Mouse (Mus musculus) heart, postnatal 10 days (tissue): Measurements from ENCODE around the gene Tenm4. TPM values are rescaled to one million over a fixed set of nuclear protein-coding genes. Genes with fewer than 3 reads are reported as not detected.
A peak's percentile ranks its signal among the peaks of the same experiment; 100 is the strongest.
"Not testable (repeated sequence)": the region's sequence is repeated elsewhere in the genome, so short reads cannot be mapped to it uniquely, and the experiment has no call there.

Source experiments
- DNase-seq, 2 experiments: peaks; one replicate each; pipeline ENCODE4 v3.0.0; 2021
- intact Hi-C: fragments of 180-260 bp; cut with DNase I; formaldehyde crosslinking; loops from one replicate; pipeline ENCODE4 v1.15.1; 2025
- total RNA-seq, 2 experiments: library from RNA; stranded (reverse); gene quantifications; 2 replicates each; pipeline ENCODE4 v1.2.3; 2021

Tenm4 gene
- total RNA-seq, 2 experiments from 2014 or later: 4.2 to 5.0 TPM

DNA sequence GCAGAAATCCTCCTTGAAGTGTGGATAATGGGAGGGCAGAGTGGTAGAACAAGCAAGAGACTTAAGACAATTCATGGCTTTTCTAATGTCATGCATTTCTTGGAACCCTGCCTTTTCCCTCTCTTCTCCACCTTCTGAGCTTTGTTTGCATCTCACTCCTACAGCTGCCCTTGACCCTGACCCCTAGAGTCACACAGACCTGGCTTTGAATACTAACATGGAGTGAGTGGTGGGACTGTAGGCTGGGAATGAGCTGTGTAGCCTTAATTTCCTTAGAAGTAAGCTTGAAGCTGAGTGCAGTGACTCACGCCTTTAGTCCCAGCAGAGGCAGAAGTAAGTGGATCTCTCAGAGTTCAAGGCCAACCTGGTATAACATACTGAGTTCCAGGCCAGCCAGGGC is 733.9 kb downstream of the Tenm4 start:
- no peak for DNase-seq
- intact Hi-C loops: no loop called here

DNA sequence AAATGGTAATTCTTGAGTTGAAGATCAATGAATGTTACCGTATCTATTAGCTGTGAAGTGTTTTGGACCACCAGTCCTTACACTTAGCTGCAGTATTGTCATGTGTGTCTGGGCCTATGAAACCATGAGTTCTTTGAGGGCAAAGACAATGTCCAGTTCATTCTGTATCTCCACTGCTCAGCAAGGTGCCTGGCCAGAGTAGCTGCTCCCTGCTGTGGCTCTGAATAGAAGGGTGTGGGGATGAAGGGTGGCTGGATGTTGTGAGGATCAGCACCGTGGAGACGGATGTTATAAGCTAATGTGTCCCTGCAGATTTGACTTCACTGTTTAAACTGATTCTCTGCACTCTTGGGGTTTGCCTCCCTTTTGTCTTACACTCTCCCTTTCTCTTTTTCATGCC is 734.4 kb downstream of the Tenm4 start:
- no peak for DNase-seq
- intact Hi-C loops: no loop called here

GRCm38 (mm10) chr7:96906216-96906615 is 735.2 kb downstream of the Tenm4 start:
- intact Hi-C loops: no loop called here
- no peak for DNase-seq

DNA sequence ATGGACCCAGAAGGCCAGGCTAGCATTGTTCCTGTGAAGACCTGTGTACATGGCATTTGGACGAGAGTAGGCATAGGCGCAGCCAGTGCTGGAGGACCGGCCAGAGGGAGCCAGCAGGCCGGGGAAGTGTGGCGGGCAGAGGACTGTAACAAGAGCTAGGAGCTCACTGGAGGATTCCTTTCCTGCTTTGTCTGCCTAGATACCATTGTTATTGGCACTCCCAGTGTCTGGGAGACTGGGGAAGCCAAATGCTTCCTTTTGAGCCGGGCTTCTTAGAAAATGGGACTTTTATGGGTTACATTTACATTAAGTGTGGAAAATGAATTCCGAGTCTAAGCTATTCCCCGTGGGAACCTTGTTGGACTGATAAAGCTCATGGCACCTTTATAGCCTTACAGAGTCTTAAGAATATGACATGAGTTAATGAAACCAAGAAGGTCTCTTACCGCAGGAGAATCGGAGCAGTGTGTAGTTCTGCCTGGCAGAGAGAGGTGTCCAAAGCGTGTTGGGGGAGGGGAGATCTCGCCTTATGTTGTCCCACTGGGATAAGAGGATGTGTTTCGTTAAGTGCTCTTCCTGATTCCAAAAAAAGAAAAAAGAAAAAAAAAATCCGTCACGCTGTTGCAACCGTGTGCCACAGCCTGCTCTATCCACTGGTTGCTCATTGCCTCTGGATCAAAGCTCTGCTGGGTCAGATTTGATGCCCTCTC is 737.1 kb downstream of the Tenm4 start:
- intact Hi-C loops: no loop called here
- no peak for DNase-seq

DNA sequence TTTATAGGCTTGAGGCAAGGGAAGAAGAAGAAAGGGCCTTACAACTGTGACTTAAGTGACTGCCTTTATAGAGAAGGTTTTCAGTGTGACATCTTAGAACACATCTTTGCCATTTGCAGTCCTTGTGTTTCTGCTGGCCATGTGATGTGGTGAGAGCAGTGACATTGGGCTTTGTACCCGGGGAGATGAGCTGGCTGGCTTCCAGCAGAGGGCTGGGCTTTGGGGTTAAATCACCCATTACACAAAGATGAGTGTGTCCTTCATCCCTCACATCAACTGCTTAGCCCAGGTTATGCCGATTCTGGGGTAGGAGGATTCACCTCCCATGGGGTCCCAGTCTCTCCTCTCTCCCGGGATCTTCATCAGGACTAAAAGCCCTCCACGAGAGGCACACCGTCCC is 738.8 kb downstream of the Tenm4 start:
- no peak for DNase-seq
- intact Hi-C loops: loop anchor here (5.0 kb wide), 2 partner anchors 758 to 1423 kb away; no protein-coding TSS in a partner anchor

- intact Hi-C loops: loop anchor here (5.0 kb wide), 2 partner anchors 758 to 1423 kb away; no protein-coding TSS in a partner anchor
- DNase-seq: no peak
These were observed 739.4 kb downstream of the Tenm4 start for GRCm38 (mm10) chr7:96910310-96910960.

DNA sequence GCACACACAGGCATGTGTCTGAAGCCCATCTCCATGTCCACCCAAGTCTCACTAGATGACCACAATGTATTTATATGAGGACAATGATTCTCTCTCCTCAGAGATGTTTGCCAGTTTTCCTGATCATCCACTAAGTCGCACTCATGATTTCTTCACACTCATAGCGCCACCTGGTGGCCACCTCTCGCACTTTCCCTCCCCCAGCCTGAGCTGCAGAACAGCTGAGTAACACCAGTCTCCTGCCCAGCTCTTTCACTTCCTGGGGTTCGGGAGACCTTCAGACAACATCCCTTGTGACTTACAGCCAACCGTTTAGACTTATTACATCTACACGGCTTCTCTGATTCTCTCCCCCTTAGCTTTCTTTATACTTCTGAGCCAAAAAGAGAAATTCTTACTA is 743.0 kb downstream of the Tenm4 start:
- DNase-seq: peak; percentile 85 to 90
- intact Hi-C loops: loop anchor here (2.0 to 5.0 kb wide), 3 partner anchors 701 to 1427 kb away; no protein-coding TSS in a partner anchor

DNA sequence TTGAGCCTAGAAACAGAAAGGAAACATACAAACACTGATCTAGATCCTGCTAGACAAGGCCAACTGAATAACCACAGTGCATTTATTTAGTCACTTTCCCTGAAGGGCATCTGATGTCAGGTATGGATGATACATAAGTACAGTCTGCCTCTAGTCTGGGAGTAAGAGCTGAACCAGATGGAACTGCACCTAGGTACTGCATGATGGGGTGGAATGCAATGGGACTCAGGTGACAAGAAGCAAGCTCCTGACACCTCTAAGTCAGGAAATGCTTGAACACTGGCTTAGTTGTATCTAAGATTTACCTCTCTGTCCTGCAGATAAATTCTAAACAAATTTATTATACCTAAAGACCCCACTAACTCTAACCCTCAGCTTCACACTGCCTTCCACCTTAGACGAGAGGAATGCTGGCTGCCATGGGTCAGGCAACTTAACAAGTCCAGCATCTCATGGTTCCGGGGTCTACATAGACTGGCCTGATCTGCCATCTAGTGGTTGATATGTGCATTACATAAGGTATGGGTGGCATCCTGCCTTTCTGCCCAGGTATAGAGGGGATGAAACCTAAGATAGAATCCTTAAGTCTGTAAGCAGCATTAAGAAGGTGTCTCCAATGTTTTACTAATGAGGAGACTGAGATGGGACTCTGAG is 744.5 kb downstream of the Tenm4 start:
- DNase-seq: peak; percentile 68 to 80

DNA sequence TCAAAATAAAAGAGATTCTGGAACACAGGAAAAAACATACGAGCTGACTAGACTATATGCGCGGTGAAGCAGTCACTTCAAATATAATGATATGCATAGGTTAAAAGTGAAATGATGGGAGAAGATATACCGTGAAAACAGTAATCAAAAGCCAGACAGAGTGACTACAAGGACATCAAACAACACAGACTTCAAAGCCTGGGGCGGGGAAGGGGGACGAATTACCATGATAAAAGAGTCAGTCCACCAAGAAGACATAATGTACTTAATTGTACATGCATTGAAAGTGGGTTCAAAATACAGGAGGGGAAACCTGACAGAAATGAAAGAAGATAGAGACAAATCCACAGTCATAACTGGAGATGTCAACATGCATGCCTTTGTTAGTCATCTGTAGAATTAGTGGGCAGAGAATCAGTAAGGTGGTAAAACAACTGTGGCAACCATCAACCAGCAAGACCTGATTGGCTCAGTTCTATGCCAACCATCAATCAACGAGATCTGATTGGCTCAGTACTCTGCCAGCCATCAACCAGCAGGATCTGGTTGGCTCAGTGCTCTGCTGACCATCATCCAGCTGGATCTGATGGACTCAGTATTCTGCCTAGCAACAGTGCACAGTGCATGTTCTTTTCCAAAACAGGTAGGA is 749.5 kb downstream of the Tenm4 start:
- DNase-seq: no peak
- intact Hi-C loops: no loop called here

More for the DNA sequence above, 744.5 kb downstream of the Tenm4 start:
- intact Hi-C loops: loop anchor here (1.0 to 2.0 kb wide), 3 partner anchors 137 to 703 kb away; no protein-coding TSS in a partner anchor

GRCm38 (mm10) chr7:96922927-96923326 is 751.9 kb downstream of the Tenm4 start:
- DNase-seq: no peak
- intact Hi-C loops: no loop called here

DNA sequence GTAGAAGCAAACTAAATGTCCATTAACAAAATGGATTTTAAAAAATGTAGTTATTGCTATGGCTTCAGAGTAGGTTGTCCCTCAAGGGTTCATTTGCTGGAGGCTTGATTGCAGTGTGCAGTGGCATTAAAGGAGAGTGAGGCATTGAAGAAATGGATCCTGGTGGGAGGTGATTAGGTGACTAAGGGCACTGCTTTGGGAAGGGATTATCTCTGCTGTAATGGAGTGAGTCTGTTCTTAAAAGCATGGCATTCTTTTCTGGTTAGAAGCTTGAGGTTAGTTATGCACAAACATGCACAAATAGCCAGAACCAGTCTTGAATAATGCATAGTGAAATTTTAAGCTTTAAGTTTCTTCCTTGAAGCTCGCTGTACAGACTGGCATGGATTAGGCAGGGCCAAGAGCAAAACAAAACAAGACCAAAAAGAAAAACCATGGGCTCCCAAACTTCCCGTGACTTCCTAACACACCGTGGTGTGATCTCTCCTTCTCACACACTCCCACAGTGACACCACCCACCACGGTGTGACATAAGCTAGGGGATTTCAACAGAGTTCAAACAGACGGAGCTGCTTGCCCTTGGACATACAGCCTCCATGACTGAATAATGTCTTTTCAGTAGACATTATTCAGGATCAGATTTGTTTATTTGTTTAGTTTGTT is 772.8 kb downstream of the Tenm4 start:
- no peak for DNase-seq
- intact Hi-C loops: no loop called here

- DNase-seq, intact Hi-C loops: not testable (repeated sequence)
These were observed 775.5 kb downstream of the Tenm4 start for GRCm38 (mm10) chr7:96946501-96946900.

GRCm38 (mm10) chr7:96951281-96952051 is 780.4 kb downstream of the Tenm4 start, which contains the start of gene Nars2:
Nars2 (plus strand) TSS chr7:96951505.
- intact Hi-C loops: no loop called here

DNA sequence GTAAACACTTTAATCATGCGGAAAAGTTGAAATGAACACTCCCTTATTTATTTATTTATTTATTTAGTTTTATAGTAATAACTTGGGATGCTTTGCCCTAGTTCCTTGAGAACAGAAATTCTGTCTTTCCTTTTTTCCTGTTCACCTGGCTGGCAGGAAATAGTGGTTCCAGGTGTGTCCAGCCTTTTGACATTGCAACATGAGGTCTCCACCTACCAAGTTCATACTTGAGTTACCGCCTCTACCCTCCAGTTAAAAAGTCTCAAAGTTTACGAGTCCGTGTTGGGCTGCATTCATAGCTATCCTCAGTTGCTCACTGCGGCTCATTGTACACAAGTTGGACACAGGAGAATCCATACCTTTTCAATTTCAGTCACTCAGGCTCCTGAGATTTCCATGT is 781.0 kb downstream of the Tenm4 start:
- DNase-seq: peak; percentile 6 to 9
- intact Hi-C loops: no loop called here

More at GRCm38 (mm10) chr7:96951281-96952051, 780.4 kb downstream of the Tenm4 start, which contains the start of gene Nars2:
- peak; percentile 92 to 93 for DNase-seq

- intact Hi-C loops: no loop called here
- no peak for DNase-seq
These were observed 788.1 kb downstream of the Tenm4 start for GRCm38 (mm10) chr7:96959168-96959567.
